Mouse (Mus musculus) liver, embryonic 13.5 days (tissue): ENCODE measurements around the gene Mllt11. TPM values are rescaled to one million over a fixed set of nuclear protein-coding genes. Genes with fewer than 3 reads are reported as not detected.
"Not testable (repeated sequence)": the region's sequence is repeated elsewhere in the genome, so short reads cannot be mapped to it uniquely, and the experiment has no call there.

Experiments
- ATAC-seq: fragments of 200-750 bp; cut with Nextera tagmentation; 2 replicates; pipeline ENCODE4 v1.8.0; 2017; ENCODE audit warnings: low read depth, mild to moderate bottlenecking, moderate number of reproducible peaks, moderate library complexity
- DNase-seq: peaks from one replicate; pipeline ENCODE4 v3.0.0; 2022
- H3K27ac ChIP-seq: fragments of 300-500 bp; sonication (generic); 2 replicates; pipeline ENCODE4 v1.5.1; 2015; ENCODE audit warnings: moderate library complexity, mild to moderate bottlenecking, inconsistent platforms
- H3K27me3 ChIP-seq: fragments of 300-500 bp; sonication (generic); 2 replicates; pipeline ENCODE4 v1.6.1; 2015; ENCODE audit warnings: mild to moderate bottlenecking, inconsistent platforms
- H3K36me3 ChIP-seq: fragments of 300-500 bp; sonication (generic); 2 replicates; pipeline ENCODE4 v1.6.1; 2015; ENCODE audit warnings: mild to moderate bottlenecking, inconsistent platforms
- H3K4me1 ChIP-seq: fragments of 300-500 bp; sonication (generic); replicated peaks from 2 replicates; pipeline ENCODE4 v1.6.1; 2015; ENCODE audit warnings: inconsistent platforms
- H3K4me2 ChIP-seq: fragments of 300-500 bp; sonication (generic); 2 replicates; pipeline ENCODE4 v1.6.1; 2015; ENCODE audit warnings: inconsistent platforms, mild to moderate bottlenecking, moderate library complexity
- H3K4me3 ChIP-seq: fragments of 300-500 bp; sonication (generic); replicated peaks from 2 replicates; pipeline ENCODE4 v1.5.1; 2015; ENCODE audit warnings: mild to moderate bottlenecking, inconsistent platforms
- H3K9ac ChIP-seq: fragments of 300-500 bp; sonication (generic); 2 replicates; pipeline ENCODE4 v1.6.1; 2015; ENCODE audit warnings: mild to moderate bottlenecking, inconsistent platforms
- H3K9me3 ChIP-seq: fragments of 300-500 bp; sonication (generic); replicated peaks from 2 replicates; pipeline ENCODE4 v1.6.1; 2016; ENCODE audit warnings: inconsistent platforms
- WGBS: fragments of 180-500 bp; shearing (Covaris S2); methylation state at CpG from one replicate; pipeline ENCODE4 v1.1.7; 2015; ENCODE audit not compliant: insufficient replicate concordance; 5-methylcytosine and 5-hydroxymethylcytosine counted together
- polyA plus RNA-seq: library from polyadenylated mRNA; unstranded; fragments of >200 nt; fragmentation: Nextera tagmentation; extraction: Ambion mirVana; gene quantifications from 2 replicates; pipeline ENCODE4 v1.2.1, GENCODE M21; 2015

Mllt11 gene
- polyA plus RNA-seq, 1 experiment from 2014 or later = 2.8 TPM

GRCm38 (mm10) chr3:95212889-95213608 is 18.9 kb downstream of the Mllt11 start:
- WGBS = 87% methylated on average over 9 of the region's 10 CpGs
- H3K4me1 ChIP-seq = peaks cover 33% of the 10 kb centered on the region
- H3K9me3 ChIP-seq, H3K4me3 ChIP-seq, H3K4me2 ChIP-seq, DNase-seq, ATAC-seq, H3K27me3 ChIP-seq, H3K9ac ChIP-seq, H3K27ac ChIP-seq: not testable (repeated sequence)
- peaks cover 77% of the 10 kb centered on the region for H3K36me3 ChIP-seq

DNA sequence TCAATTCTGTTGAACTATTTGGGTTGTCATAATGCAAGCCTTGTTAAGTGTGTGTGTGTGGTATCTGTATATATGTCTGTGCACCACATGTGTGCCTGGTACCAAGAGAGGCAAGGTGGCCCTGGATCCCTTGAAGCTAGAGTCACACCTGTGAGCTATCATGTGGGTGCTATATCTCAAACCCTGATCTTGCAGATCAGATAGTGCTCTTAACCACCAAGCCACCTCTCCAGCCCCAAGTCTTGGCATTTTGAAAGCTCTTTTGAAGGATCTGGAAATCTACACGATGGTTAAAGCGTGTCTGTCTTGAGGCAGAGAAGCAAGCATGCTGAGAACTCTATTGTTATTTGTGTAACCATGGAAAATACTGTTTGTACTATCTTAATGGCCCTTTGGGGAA is 21.4 kb downstream of the Mllt11 start:
- DNase-seq = no peak
- ATAC-seq = no peak
- H3K27ac ChIP-seq = no peak overlapping the region
- no peak overlapping the region for H3K9ac ChIP-seq
- H3K36me3 ChIP-seq = peaks cover 89% of the 10 kb centered on the region
- no peaks in the 10 kb centered on the region for H3K27me3 ChIP-seq
- no peak overlapping the region for H3K4me2 ChIP-seq
- no peak overlapping the region for H3K4me3 ChIP-seq
- 86% methylated on average over 2 of the region's 2 CpGs for WGBS
- no peaks in the 10 kb centered on the region for H3K9me3 ChIP-seq
- peaks cover 21% of the 10 kb centered on the region for H3K4me1 ChIP-seq

DNA sequence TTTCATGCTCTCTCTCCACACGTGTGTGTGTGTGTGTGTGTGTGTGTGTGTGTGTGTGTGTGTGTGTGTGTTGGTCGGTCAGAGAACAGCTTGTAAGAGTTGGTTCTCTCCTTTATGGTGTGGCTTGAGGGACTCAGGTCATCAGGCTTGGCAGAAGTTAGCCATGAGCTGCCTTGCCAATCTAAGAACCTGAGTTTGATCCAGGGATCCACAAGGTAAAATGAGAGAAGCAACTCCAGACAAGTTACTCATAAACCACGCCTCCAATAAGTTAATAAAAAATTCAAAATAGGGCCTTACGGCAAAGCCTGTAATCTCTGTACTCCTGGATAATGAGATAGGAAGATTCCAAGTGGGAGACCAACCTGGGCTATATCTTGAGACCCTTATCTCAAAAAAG is 23.7 kb downstream of the Mllt11 start:
- H3K4me1 ChIP-seq = peaks cover 11% of the 10 kb centered on the region
- H3K36me3 ChIP-seq = peaks cover 93% of the 10 kb centered on the region
- ATAC-seq (no peak), DNase-seq (no peak)
- H3K4me3 ChIP-seq = no peak overlapping the region
- H3K27ac ChIP-seq = no peak overlapping the region
- no peak overlapping the region for H3K9ac ChIP-seq
- WGBS = 84% methylated on average over 4 of the region's 4 CpGs
- no peaks in the 10 kb centered on the region for H3K27me3 ChIP-seq
- no peak overlapping the region for H3K4me2 ChIP-seq
- H3K9me3 ChIP-seq = no peaks in the 10 kb centered on the region

DNA sequence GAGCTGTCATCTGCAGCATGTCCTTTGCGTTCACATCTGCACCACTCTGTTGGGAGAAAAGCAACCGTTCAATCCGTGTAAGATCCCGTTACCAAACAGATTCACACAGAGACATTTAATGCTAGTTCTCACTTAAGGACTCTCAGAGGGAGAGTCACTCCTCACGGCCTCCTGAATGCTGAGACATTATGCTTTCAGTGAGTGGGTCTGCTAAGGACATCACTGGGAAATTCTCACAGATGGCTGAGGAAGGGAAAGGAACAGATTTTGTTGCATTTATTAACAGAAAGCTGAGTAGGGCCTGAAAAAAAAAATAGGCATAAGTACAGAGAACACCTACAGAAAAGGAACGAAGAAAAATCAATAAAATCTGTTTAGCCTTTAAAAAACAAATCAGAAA is 28.1 kb downstream of the Mllt11 start:
- no peak for ATAC-seq
- no peak overlapping the region for H3K9ac ChIP-seq
- H3K27ac ChIP-seq = no peak overlapping the region
- DNase-seq = no peak
- no peaks in the 10 kb centered on the region for H3K9me3 ChIP-seq
- H3K4me1 ChIP-seq = peaks cover 3% of the 10 kb centered on the region; the same call in 1 of the 2 replicates
- H3K36me3 ChIP-seq = peaks cover 97% of the 10 kb centered on the region
- H3K27me3 ChIP-seq = no peaks in the 10 kb centered on the region
- H3K4me2 ChIP-seq = no peak overlapping the region
- no peak overlapping the region for H3K4me3 ChIP-seq
- 89% methylated on average over 6 of the region's 6 CpGs for WGBS

- ATAC-seq (no peak), DNase-seq (no peak)
- H3K27me3 ChIP-seq = no peaks in the 10 kb centered on the region
- no peak overlapping the region for H3K4me2 ChIP-seq
- 82% methylated on average over 2 of the region's 2 CpGs for WGBS
- no peak overlapping the region for H3K4me3 ChIP-seq
- no peak overlapping the region for H3K9ac ChIP-seq
- no peaks in the 10 kb centered on the region for H3K4me1 ChIP-seq
- no peaks in the 10 kb centered on the region for H3K9me3 ChIP-seq
- H3K27ac ChIP-seq = no peak overlapping the region
- peaks cover 97% of the 10 kb centered on the region for H3K36me3 ChIP-seq
Measured at GRCm38 (mm10) chr3:95200562-95200961, 31.4 kb downstream of the Mllt11 start.

- no peak overlapping the region for H3K9ac ChIP-seq
- peaks cover 97% of the 10 kb centered on the region for H3K36me3 ChIP-seq
- ATAC-seq (no peak), DNase-seq (no peak)
- H3K27me3 ChIP-seq = no peaks in the 10 kb centered on the region
- no peaks in the 10 kb centered on the region for H3K9me3 ChIP-seq
- H3K4me3 ChIP-seq = no peak overlapping the region
- H3K4me2 ChIP-seq = no peak overlapping the region
- no peaks in the 10 kb centered on the region for H3K4me1 ChIP-seq
- WGBS = 86% methylated on average over 7 of the region's 7 CpGs
- H3K27ac ChIP-seq = no peak overlapping the region
Measured at GRCm38 (mm10) chr3:95200132-95200531, 31.8 kb downstream of the Mllt11 start.

DNA sequence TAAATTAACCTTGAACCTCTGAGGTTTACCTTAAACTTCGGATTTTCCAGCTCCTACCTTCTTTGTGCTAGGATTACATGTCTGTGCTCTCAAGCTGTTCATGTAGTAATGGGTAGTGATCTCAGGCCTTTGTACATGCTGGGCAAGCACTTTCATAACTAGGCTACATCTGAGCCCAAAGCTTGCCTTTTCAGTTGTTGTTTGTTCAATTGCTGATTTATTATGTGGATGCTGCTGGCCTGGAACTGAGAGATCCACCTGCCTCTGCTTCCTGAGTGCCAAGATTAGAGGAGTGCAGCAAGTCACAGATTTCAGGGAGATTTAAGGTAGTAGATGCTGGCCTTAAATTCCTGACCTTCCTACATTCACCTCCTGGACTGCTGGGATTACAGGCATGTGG is 32.9 kb downstream of the Mllt11 start:
- H3K27me3 ChIP-seq = no peaks in the 10 kb centered on the region
- no peak for ATAC-seq
- H3K9ac ChIP-seq = no peak overlapping the region
- H3K4me3 ChIP-seq = no peak overlapping the region
- H3K27ac ChIP-seq = no peak overlapping the region
- H3K4me2 ChIP-seq = no peak overlapping the region
- 0 out of 2 replicates have a peak, but pooled peaks cover 3% of the 10 kb centered on the region for H3K4me1 ChIP-seq
- peaks cover 97% of the 10 kb centered on the region for H3K36me3 ChIP-seq
- WGBS = 66% methylated on average over 1 of the region's 1 CpGs
- H3K9me3 ChIP-seq = no peaks in the 10 kb centered on the region
- DNase-seq = no peak

DNA sequence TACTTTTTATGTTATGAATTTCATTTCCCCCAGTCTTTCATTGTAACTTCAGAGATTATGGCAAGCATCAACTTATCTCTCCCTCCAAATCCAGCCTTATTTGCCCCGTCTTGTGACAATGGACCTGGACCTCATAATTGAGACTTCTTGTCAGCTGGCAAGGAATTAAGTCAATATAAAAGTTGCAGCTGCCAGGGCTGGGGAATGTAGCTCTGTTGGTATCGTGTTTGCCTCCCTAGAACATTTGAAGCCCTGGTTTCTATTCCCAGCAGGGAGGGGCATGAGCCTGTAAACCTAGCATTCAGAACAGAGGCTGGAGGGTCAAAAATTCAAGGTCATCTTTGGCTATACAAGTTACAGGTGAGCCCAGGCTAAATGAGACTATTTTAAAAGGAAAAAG is 36.2 kb downstream of the Mllt11 start:
- Histone ChIP-seq H3K36me3 (peaks cover 92% of the 10 kb centered on the region), H3K4me2 (no peak overlapping the region), H3K4me3 (no peak overlapping the region), H3K27me3 (no peaks in the 10 kb centered on the region), H3K9ac (no peak overlapping the region), H3K4me1 (0 out of 2 replicates have a peak, but pooled peaks cover 3% of the 10 kb centered on the region), H3K9me3 (no peaks in the 10 kb centered on the region), H3K27ac (no peak overlapping the region)
- DNase-seq = no peak
- WGBS = 82% methylated on average over 2 of the region's 2 CpGs
- no peak for ATAC-seq

GRCm38 (mm10) chr3:95194721-95195135 is 37.2 kb downstream of the Mllt11 start:
- 77% methylated on average over 6 of the region's 6 CpGs for WGBS
- H3K4me3 ChIP-seq = no peak overlapping the region
- no peak overlapping the region for H3K4me2 ChIP-seq
- no peak for DNase-seq
- ATAC-seq = no peak
- no peak overlapping the region for H3K27ac ChIP-seq
- no peaks in the 10 kb centered on the region for H3K9me3 ChIP-seq
- 0 out of 2 replicates have a peak, but pooled peaks cover 3% of the 10 kb centered on the region for H3K4me1 ChIP-seq
- no peak overlapping the region for H3K9ac ChIP-seq
- peaks cover 92% of the 10 kb centered on the region for H3K36me3 ChIP-seq
- H3K27me3 ChIP-seq = no peaks in the 10 kb centered on the region

DNA sequence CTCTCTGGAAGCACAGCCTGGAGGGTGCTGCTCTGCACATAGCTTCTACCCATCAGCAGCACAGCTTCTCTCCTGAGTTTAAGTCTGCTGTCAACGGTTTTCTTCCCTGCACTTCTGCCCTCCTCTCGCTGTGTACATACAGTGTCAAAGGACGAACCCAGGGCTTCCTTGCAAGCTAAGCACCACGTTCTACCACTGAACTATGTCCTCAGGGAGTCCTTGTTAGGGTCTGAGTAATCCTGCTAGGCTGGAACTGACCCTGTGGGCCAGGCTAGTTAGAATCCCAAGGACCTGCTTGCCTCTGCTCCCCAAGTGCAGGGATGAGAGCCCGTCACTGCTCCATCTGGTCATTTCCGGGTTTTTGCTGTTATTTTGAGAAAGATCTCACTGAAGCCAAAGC is 45.1 kb downstream of the Mllt11 start:
- Histone ChIP-seq H3K27ac (no peak overlapping the region), H3K36me3 (peaks cover 94% of the 10 kb centered on the region), H3K4me3 (no peak overlapping the region), H3K4me1 (no peaks in the 10 kb centered on the region), H3K4me2 (no peak overlapping the region), H3K27me3 (no peaks in the 10 kb centered on the region), H3K9me3 (no peaks in the 10 kb centered on the region), H3K9ac (no peak overlapping the region)
- no peak for ATAC-seq
- 83% methylated on average over 6 of the region's 6 CpGs for WGBS
- DNase-seq = no peak

DNA sequence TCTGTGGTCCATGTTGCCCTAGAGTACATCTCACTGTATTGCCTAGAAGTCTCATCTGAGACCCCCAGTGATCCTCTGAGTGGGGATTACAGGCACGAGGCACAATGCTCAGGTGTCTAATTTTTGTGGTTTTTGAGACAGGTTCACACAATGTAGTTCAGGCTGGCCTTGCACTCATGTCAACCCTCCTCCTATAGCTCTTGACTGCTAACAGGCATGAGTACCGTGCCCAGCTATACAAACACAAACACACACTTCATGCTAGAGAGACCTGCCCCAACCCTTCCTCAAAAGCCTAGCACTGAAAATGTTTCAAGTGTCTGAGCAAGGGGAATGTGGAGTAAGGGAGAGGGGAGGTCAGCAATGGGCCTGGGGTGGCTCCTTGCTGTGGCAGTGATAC is 45.9 kb downstream of the Mllt11 start:
- ATAC-seq = no peak
- no peak overlapping the region for H3K9ac ChIP-seq
- no peak for DNase-seq
- no peaks in the 10 kb centered on the region for H3K9me3 ChIP-seq
- H3K4me2 ChIP-seq = no peak overlapping the region
- no peak overlapping the region for H3K4me3 ChIP-seq
- no peaks in the 10 kb centered on the region for H3K4me1 ChIP-seq
- H3K27me3 ChIP-seq = no peaks in the 10 kb centered on the region
- peaks cover 88% of the 10 kb centered on the region for H3K36me3 ChIP-seq
- 80% methylated on average over 2 of the region's 2 CpGs for WGBS
- no peak overlapping the region for H3K27ac ChIP-seq
